Mouse (Mus musculus) layer of hippocampus, adult 9-10 months (tissue): Measurements from ENCODE around the gene Arhgef3.

Experiments
- DNase-seq: peaks from one replicate; pipeline ENCODE4 v3.0.0; 2022; ENCODE audit warnings: low spot score

The Arhgef3 gene

DNA sequence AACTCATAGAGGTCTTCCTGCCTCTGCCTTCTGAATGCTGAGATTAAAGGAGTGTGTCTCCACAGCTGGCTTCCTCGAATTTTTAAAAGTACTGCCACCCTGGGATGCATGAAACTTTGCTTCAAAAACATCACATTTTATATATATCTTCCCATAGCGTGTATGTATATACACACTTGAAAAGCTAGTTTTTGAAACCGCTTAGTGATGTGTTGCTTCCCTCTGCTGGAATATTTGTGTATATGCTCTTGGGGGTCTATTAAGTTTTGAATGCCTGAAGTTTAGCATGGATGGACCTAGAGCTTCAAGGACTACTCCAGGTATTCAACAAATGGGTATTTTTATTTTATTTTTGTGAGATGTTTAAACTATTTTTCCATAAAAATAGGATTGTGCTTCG lies 299.3 kb downstream of the Arhgef3 start:
- peak; percentile 22 for DNase-seq

DNA sequence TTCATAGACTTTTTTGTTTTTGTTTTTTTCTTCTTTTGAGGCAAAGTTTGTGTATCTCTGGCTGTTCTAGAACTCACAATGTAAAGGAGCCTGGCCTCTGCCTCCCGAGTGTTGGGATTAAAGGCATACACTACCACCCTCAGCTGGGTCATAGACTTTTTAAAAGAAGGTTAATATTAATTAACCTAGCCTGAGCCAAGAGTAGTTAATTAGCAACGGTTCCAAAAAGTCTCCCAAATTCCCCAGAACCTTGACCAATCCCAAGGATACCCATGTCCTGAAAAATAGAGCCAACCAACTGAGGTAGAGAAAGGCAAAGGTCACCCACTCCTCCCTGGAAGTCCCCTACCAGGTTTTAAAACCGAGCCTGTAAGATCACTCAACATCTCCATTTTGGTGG lies 306.1 kb downstream of the Arhgef3 start:
- DNase-seq: no peak

DNA sequence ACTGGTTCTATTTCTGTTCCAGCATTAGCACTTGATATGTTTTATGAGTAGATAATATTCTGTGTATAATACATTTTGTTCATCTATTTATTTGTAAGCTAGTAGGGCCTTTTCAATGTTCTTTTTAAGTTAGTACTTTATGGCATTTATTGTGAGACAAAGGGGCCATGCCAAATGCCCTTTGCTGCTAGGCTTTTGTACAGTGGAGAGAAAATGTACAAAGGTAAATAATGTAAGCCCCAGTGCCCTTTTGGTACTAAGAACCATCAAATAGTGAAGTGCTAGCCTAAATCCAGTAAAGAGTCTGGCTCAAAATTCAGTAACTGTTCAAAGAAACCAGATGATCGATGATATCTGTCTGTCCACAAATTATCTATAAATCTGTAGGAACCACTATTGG lies 307.6 kb downstream of the Arhgef3 start:
- no peak for DNase-seq

DNA sequence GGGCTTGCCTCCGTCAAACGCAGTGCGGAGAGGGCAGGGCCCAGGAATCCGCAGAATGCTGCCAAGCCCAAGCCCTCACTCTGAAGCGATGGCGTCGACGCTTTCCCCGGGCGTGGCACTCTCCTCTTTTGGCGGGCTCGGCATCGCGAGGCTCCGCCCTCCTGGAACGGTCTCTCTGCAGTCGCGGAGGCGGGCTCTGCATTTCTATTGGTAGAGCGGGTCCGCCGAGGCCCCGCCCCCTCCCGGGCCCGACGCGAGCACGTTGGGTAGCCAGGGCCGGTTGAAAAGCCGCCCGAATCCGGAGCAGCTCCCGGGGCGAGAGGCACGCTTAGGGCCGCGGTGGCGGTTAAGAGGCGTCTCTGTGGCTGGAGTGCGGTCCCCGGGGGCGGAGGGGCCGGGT lies 313.9 kb downstream of the Arhgef3 start, which contains the start of gene Fam208a:
Fam208a (plus strand) TSS at position 262 of the 400 bp plus-strand sequence.
- peak; percentile 88 for DNase-seq

DNA sequence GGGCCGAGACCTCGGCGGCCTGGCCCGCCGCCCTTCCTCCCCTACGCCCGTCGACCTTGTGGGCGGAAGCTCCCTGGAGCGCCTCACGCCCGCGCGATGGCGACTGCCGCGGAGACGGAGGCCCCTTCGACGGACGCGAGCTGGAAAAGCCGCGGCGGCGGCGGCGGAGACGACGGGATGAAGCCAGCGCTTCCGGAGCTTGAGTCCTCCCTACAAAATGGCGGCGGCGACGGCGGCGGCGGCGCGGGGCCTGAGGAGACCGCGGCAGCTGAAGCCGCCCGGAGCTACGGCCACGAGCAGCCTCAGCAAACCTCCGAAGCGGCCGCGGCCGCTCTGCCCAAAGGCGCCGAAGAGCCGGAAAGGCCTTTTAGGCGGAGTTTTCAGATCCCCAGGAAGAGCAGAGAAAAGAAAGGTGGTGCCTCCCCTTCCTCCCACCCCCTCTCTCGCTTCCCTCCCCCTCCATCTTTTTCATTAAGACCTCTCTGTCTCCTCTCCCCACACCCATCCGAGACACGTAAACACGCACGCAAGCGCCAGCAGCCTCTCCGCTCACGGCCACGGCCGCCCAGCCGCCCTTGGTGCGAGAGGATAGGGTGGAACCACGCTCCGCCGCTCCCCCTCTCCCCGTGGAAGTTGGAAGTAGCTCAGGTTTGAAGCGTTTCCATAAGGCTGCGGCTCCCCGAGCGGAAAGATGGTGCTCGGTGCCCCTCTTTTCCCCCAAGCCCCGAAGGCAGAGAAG lies 314.4 kb downstream of the Arhgef3 start:
- no peak for DNase-seq

DNA sequence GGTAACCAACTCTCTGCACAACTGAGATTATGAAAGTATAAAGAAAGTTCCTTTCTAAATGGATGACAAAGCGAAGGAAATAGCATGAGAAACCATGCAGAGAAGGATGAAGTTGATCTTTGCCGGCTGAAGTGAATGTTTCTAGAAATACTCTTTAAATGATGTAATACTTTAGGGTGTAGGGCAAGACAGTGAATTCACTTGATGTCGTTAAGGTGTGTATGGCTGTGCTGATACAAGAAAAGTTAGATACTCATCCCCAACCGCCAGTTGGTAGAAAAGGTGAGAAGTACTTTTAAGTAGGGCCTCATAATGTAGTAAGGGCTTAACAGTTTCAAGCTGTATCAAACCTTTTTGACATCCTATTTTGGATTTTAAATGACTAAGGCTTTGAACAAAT lies 315.6 kb downstream of the Arhgef3 start:
- no peak for DNase-seq

DNA sequence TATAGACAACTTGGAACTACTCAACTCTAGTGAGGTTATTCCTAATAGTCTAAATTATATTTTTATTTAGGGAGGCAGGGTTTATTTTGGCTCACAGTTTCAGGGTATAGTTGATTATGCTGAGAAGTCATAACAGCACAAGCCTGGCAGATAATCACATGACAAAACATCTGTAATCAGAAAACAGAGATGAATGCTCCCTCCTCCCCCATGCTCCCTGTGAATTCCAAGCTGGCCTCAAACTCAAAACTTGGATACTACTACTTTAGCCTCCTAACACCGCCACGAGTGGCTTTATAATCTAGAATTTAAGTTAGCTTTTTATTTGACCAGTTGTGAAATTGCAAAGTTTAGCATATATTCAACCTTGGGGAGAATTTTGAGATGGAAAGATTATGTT lies 317.4 kb downstream of the Arhgef3 start:
- no peak for DNase-seq

DNA sequence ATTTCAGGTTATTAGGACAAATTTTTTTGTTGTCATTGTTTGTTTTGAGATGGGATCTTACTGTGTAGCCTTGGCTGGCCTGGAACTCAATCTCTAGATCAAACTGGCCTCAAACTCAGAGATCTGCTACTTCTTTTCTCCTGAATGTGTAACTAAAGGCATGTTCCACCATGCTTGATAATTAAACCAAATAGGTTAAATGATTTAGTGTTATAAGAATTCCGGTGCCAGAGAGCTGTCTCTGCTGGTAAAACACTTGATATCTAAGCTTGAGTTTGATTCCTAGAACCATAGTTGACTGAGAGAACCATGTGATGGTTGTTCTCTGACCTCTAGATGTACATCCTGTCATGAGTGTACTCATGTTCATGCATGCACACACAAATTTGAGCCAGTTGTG lies 321.4 kb downstream of the Arhgef3 start:
- DNase-seq: no peak

DNA sequence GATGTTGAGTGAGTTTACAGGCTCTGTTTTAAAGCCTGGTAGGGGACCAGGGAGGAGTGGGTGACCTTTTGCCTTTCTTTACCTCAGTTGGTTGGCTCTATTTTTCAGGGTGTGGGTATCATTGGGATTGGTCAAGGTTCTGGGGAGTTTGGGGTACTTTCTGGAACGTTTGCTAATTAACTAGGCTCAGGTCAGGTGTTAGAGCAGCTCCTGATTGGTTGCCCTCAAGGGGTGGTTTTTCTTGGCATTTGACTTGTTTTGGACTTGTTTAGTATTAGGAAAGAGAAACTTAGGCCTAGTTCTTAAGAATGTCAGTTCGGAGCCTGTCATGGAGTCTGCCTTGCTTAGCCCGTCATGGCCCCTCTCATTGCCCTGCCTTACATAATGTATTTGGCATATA lies 322.1 kb downstream of the Arhgef3 start:
- no peak for DNase-seq

DNA sequence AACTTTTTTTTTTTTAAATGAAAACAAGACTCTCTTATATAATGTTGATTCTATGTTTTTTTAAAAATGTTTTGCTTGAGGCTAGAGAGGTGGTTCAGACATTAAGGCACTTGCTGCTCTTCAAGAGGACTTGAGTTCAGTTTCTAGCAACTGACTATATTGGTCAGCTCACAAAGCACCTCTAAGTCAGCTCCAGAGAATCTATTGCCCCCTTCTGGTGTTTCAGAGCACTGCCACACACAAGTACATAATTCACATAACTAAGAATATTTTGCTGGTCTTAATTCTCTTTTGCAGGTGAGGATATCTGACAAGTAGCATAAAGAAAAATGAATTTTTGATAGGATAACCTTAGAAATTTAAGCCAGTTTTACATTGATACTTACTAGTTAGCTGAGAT lies 326.2 kb downstream of the Arhgef3 start:
- no peak for DNase-seq

DNA sequence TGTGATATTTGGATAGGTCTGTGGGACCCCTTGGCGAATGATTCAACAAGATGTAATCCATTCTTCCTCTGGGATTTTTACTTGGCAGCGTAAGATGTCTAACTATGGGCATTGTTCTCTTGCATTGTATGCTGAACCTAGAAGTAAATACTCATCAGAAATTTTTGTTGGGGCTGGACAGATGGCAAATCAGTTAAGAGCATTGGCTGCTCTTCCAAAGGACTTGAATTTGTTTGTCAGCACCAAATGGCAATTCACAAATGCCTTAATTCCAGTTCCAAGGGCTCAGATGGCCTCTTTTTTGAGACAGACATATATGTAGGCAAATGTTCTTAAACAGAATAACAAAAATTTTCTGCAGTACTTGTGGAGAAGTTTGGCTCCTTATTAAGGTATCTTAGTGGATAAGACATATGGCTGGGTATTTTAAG lies 330.2 kb downstream of the Arhgef3 start:
- DNase-seq: no peak

DNA sequence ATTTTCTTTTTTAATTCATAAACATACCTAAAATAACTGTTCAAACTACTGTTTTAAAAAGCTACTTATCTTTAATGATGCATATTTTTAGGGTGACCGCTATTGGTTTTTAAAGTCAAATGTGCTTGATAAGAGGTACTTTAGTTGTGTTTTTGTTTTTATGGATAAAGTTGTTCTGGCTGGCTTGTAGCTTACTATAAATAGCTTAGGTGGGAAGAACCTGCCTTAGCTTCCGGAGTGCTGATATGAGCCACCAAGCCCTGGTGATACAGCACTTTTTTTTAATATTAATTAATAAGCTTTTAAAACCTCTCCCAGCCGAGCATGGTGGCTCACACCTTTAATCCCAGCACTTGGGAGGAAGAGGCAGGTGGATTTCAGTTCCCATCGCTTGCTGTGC lies 332.3 kb downstream of the Arhgef3 start:
- no peak for DNase-seq
